Mouse (Mus musculus) limb, embryonic 14.5 days (tissue): ENCODE data around the gene Memo1. TPM values are rescaled to one million over a fixed set of nuclear protein-coding genes. Genes with fewer than 3 reads are reported as not detected.

Source experiments
- ATAC-seq: fragments of 200-750 bp; cut with Nextera tagmentation; 2 replicates; pipeline ENCODE4 v1.8.0; 2017; ENCODE audit warnings: low read depth, moderate number of reproducible peaks, moderate TSS enrichment; ENCODE audit not compliant: low FRiP score
- DNase-seq: peaks from one replicate; pipeline ENCODE4 v3.0.0-alpha.2; 2015; ENCODE audit warnings: low spot score
- H3K27ac ChIP-seq: fragments of 300-500 bp; sonication (generic); replicated peaks from 2 replicates; pipeline ENCODE4 v1.5.1; 2014; ENCODE audit warnings: low read depth, mild to moderate bottlenecking, low read length, moderate library complexity, mixed read lengths
- H3K27me3 ChIP-seq: fragments of 300-500 bp; sonication (generic); 2 replicates; pipeline ENCODE4 v1.6.1; 2014; ENCODE audit warnings: low read length, mixed read lengths; ENCODE audit not compliant: control insufficient read depth, insufficient read depth
- H3K36me3 ChIP-seq: fragments of 300-500 bp; sonication (generic); 2 replicates; pipeline ENCODE4 v1.6.1; 2014; ENCODE audit warnings: mild to moderate bottlenecking, low read length, moderate library complexity, mixed read lengths; ENCODE audit not compliant: control insufficient read depth, insufficient read depth
- H3K4me1 ChIP-seq: fragments of 300-500 bp; sonication (generic); 2 replicates; pipeline ENCODE4 v1.6.1; 2014; ENCODE audit warnings: antibody characterized with exemption, low read length, mixed read lengths; ENCODE audit not compliant: control insufficient read depth, insufficient read depth
- H3K4me2 ChIP-seq: fragments of 300-500 bp; sonication (generic); replicated peaks from 2 replicates; pipeline ENCODE4 v1.6.1; 2014; ENCODE audit warnings: low read depth, mild to moderate bottlenecking, low read length, moderate library complexity; ENCODE audit not compliant: severe bottlenecking
- H3K4me3 ChIP-seq: fragments of 300-500 bp; sonication (generic); replicated peaks from 2 replicates; pipeline ENCODE4 v1.5.1; 2014; ENCODE audit warnings: low read length
- H3K9ac ChIP-seq: fragments of 300-500 bp; sonication (generic); 2 replicates; pipeline ENCODE4 v1.6.1; 2014; ENCODE audit warnings: mild to moderate bottlenecking, low read depth, low read length, moderate library complexity; ENCODE audit not compliant: severe bottlenecking
- H3K9me3 ChIP-seq: fragments of 300-500 bp; sonication (generic); 2 replicates; pipeline ENCODE4 v1.6.1; 2016; ENCODE audit warnings: low read length; ENCODE audit not compliant: control insufficient read depth
- POLR2A ChIP-seq: fragments of 200-500 bp; IDR thresholded peaks from 2 replicates; pipeline ENCODE4 v1.8.0; 2012; ENCODE audit warnings: inconsistent platforms, mild to moderate bottlenecking, moderate library complexity, borderline replicate concordance; ENCODE audit not compliant: insufficient read depth, insufficient read length; ENCODE audit errors: extremely low read depth
- WGBS: fragments of 180-500 bp; shearing (Covaris S2); extraction: QIAGEN DNeasy Blood & Tissue Kit; methylation state at CpG from one replicate; pipeline ENCODE4 v1.1.7; 2014; 5-methylcytosine and 5-hydroxymethylcytosine counted together
- polyA plus RNA-seq, 2 experiments: library from polyadenylated mRNA; depleted of rRNA in 1 of 2; stranded (reverse) in 1 of 2; unstranded in 1 of 2; fragments of >200 nt; fragmentation: Nextera tagmentation in 1 of 2; extraction: Ambion mirVana in 1 of 2; gene quantifications; 2 replicates each; pipeline versions ENCODE4 v1.2.1 to v1.2.3; 2012 to 2014

Memo1 gene
- polyA plus RNA-seq, 2 experiments = 75.0 to 98.9 TPM

DNA sequence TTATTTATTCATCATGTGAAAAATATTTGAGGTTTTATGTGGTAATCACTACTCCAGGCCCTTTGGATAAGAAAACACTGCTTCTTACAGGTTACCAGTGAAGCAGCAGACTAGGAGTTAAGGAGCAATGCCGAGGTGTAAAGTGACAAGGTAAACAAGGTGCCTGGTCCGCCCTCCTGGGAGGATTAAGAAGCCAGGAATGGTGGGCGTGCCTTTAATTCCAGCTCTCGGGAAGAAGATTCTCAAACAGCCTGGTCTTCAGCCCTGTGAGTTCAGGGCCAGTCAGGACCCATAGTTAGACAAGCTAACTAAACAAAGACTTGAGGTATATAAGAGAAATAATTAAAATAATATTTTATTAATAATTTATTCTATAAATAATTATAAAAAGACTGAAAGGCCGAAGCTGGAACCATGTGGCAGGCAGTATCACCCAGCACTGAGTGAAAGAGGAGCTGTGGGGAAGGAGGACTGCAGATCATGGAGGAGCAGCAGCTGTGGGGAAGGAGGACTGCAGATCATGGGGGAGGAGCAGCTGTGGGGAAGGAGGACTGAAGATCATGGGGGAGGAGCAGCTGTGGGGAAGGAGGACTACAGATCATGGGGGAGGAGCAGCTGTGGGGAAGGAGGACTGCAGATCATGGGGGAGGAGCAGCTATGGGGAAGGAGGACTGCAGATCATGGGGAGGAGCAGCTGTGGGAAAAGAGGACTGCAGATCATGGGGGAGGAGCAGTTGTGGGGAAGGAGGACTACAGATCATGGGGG, 86.0 kb downstream of the Memo1 start:
- no peak overlapping the region for H3K9ac ChIP-seq
- H3K4me1 ChIP-seq = no peaks in the 10 kb centered on the region
- H3K4me3 ChIP-seq = no peak overlapping the region
- no peak for ATAC-seq
- H3K27ac ChIP-seq = no peak overlapping the region
- WGBS = 38% methylated on average over 5 of the region's 5 CpGs
- DNase-seq = no peak
- no peak overlapping the region for H3K4me2 ChIP-seq
- no peak for TF ChIP-seq POLR2A
- H3K27me3 ChIP-seq = no peaks in the 10 kb centered on the region
- peaks cover 14% of the 10 kb centered on the region; the same call in 1 of the 2 replicates for H3K36me3 ChIP-seq
- H3K9me3 ChIP-seq = no peaks in the 10 kb centered on the region

DNA sequence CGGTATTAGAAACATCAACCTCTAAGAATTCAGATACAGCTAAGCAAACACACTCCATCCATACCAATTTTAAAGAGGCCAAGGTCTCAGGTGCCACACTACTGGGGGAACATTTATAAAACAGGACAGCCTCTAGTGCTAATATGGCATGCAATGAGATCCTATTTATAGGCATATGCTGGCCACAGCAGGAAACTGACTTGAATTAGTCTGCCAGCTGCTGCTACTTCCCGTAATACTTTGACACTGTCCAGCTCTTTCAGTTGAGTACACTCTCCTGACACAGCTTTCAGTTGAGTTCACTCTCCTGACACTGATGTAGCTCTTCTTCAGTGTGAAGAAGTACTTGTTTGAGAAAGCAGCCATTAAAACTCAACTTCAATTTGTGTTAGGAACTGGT, 99.4 kb downstream of the Memo1 start:
- Histone ChIP-seq H3K9me3 (no peaks in the 10 kb centered on the region), H3K9ac (no peak overlapping the region), H3K27ac (no peak overlapping the region), H3K4me2 (no peak overlapping the region), H3K4me3 (no peak overlapping the region), H3K27me3 (no peaks in the 10 kb centered on the region), H3K36me3 (peaks cover 14% of the 10 kb centered on the region; the same call in 1 of the 2 replicates), H3K4me1 (peaks cover 6% of the 10 kb centered on the region)
- DNase-seq (peak; percentile 30), ATAC-seq (peak; percentile 44; the same call in 1 of the 2 replicates)
- WGBS = 28% methylated on average over 2 of the region's 2 CpGs
- no peak for TF ChIP-seq POLR2A

DNA sequence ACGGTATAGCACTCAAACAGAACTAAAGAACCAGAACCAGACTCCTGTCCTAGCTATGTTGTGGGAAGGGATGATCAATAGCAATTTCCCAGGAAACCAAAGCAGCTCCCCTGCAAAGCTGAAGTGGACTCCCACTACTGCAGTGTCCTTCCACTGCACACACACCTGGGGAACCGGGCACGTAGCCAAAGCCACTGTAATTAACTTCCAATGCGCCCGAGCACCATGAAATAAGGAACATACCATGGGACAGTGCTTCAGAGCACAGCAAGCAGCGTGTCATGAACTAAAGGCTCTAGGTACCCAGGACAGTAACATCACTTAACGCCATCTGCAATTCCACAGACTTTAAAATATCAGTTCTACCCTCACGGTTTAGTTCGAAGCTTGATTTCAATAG, 100.6 kb downstream of the Memo1 start:
- no peak for TF ChIP-seq POLR2A
- Histone ChIP-seq H3K9me3 (no peaks in the 10 kb centered on the region), H3K27me3 (no peaks in the 10 kb centered on the region), H3K36me3 (peaks cover 12% of the 10 kb centered on the region; the same call in 1 of the 2 replicates), H3K9ac (no peak overlapping the region), H3K4me3 (no peak overlapping the region), H3K27ac (no peak overlapping the region), H3K4me2 (no peak overlapping the region), H3K4me1 (peaks cover 6% of the 10 kb centered on the region)
- WGBS = 55% methylated on average over 9 of the region's 9 CpGs
- ATAC-seq (no peak), DNase-seq (no peak)

DNA sequence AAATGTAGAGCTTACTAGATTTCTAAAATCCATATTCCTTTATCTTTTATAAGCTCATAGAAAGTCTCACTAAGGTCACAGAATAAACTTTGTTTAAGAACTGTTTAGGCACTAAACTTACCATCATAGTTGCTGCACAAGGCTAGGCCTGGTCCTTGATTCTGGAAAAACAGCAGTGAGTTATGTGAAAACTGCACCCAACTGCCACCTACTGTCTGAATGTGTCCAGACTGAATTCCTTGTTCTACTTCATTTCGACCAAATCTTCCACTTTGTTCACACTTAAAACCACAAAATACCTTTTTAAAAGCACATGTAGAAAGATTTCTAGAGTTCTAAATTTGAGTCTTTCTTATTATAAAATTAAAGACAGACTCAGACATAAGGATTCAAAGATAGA, 101.9 kb downstream of the Memo1 start:
- Histone ChIP-seq H3K4me2 (no peak overlapping the region), H3K27ac (no peak overlapping the region), H3K4me3 (no peak overlapping the region), H3K27me3 (no peaks in the 10 kb centered on the region), H3K9me3 (no peaks in the 10 kb centered on the region), H3K36me3 (peaks cover 9% of the 10 kb centered on the region; the same call in 1 of the 2 replicates), H3K4me1 (peaks cover 6% of the 10 kb centered on the region), H3K9ac (no peak overlapping the region)
- WGBS = 64% methylated on average over 1 of the region's 1 CpGs
- ATAC-seq (no peak), DNase-seq (peak; percentile 27)
- no peak for TF ChIP-seq POLR2A

DNA sequence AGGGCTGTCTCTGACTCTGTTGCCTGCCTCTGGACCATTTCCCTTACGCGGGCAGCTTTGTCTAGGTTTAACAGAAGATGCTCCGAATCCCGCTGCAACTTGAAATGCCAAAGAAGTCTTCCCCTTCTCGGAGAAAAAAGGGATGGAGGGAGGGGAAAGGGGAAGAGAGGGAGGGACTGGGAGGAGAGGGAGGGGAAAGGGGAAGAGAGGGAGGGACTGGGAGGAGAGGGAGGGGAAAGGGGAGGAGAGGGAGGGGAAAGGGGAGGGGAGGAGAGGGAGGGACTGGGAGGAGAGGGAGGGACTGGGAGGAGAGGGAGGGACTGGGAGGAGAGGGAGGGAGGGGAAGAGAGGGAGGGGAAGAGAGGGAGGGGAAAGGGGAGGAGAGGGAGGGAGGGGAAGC, 103.9 kb downstream of the Memo1 start:
- Histone ChIP-seq H3K4me3 (no peak overlapping the region), H3K9me3 (no peaks in the 10 kb centered on the region), H3K27ac (no peak overlapping the region), H3K4me2 (no peak overlapping the region), H3K9ac (no peak overlapping the region), H3K4me1 (peaks cover 6% of the 10 kb centered on the region), H3K36me3 (no peaks in the 10 kb centered on the region), H3K27me3 (no peaks in the 10 kb centered on the region)
- ATAC-seq (no peak), DNase-seq (no peak)
- 79% methylated on average over 5 of the region's 5 CpGs for WGBS
- TF ChIP-seq POLR2A = no peak
